Mouse (Mus musculus) kidney, postnatal 36 days (tissue): ENCODE measurements at regions not wholly inside any gene's neighbourhood (a gene's known extent, or its start where the extent isn't known, plus 50 kb on each side); places are given as distances from the start of the nearest gene placed in this dataset.

Source experiments
- DNase-seq, 2 experiments: peaks; one replicate each; pipeline ENCODE4 v3.0.0; 2021 to 2022; ENCODE audit warnings: mixed read lengths in 2 of 2

DNA sequence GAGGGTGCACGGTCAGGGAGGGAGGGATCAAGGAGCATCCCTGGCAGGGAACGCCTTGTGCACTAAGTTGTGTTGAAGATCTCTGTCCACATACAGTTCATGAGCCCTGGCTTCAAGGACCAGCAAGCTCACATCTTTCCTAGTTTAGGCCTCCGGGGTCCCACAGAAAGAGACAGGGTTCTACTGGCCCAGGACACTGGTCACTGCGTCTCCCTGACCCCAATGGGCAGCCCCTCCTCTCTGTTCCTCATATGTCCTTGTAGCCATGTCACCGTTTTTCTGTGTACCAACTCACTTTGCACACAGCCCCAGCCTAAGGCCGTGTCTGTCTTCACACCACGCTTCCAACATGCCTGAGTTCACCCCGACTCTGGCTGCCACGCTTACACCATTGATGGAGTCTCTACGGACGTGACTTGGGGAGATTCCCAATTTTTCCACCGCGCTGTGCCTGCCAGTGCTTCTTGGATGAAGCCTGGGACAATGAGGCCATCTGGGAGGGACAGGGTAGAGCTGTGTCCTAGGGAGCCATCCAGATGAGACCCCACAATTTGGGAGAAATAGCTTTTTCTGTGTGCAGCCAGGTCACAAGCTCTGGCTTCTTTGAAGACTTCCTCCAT is 86.5 kb upstream of the Ret start:
- no peak for DNase-seq

GRCm38 (mm10) chr6:118263951-118264350 is 66.4 kb upstream of the Ret start:
- no peak for DNase-seq

GRCm38 (mm10) chr6:118259881-118260280 is 62.4 kb upstream of the Ret start:
- DNase-seq, result no peak

DNA sequence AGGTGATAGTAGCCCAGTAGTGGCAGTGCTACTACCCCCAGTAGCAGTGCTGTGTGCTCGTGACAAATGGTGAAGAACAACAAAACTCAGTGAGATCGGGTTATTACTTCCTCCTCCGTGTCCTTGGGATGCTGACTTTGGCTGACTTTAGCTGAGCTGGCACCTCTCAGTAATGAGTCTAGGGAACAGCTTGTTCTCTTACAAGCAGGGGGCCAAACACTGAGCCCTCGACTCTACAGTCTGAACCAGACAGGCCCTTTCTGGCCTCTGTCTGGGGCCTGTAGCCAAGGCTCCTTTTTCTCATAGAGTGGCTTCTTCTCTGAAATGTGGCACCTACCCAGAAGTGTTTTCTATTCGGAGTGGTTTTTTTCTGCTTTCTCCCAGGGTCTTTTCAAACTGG is 57.4 kb upstream of the Ret start:
- DNase-seq, result no peak

DNA sequence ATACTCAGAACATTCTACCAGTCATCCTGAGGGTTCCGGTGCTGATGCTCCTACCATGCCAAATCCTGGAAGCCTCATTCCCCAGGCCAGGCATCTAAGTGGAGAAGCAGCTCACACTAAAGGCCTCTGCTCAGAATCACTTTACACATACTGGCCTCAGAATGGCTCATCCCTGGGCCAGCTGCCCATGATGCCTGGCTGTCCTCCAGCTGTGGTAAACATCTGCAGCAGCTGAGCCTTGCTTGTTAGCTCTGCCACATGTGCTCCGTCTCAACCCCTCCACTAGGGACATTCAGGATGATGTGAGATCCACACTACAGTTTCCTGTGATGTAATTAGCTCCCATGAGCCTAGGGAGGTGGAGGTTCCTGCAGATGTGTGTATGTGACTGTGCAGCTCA is 55.2 kb upstream of the Ret start:
- DNase-seq, result no peak

- DNase-seq, result no peak
Measured at GRCm38 (mm10) chr6:118251131-118251530, 53.6 kb upstream of the Ret start.

- DNase-seq, result no peak
Measured at GRCm38 (mm10) chr6:118250006-118250405, 52.5 kb upstream of the Ret start.
